Mouse (Mus musculus) erythroblast, embryonic 14.5 days (primary cell): ENCODE results near the gene Vezt. TPM values are rescaled to one million over a fixed set of nuclear protein-coding genes. Genes with fewer than 3 reads are reported as not detected.

Source experiments
- H3K27me3 ChIP-seq: 2 replicates; pipeline ENCODE4 v1.6.1; 2012; ENCODE audit warnings: inconsistent platforms; ENCODE audit not compliant: control insufficient read depth
- H3K36me3 ChIP-seq: 2 replicates; pipeline ENCODE4 v1.6.1; 2012; ENCODE audit warnings: mild to moderate bottlenecking, inconsistent platforms; ENCODE audit not compliant: control insufficient read depth
- H3K4me1 ChIP-seq: 2 replicates; pipeline ENCODE4 v1.6.1; 2012; ENCODE audit warnings: inconsistent platforms; ENCODE audit not compliant: control insufficient read depth
- H3K4me3 ChIP-seq: replicated peaks from 2 replicates; pipeline ENCODE3; 2012; ENCODE audit warnings: moderate library complexity, mild to moderate bottlenecking, inconsistent platforms
- H3K9me3 ChIP-seq: 2 replicates; pipeline ENCODE4 v1.6.1; 2012; ENCODE audit warnings: low read length, inconsistent platforms, mixed read lengths; ENCODE audit not compliant: control insufficient read depth
- GATA1 ChIP-seq: IDR thresholded peaks from 2 replicates; pipeline ENCODE4 v1.6.1; 2012; ENCODE audit warnings: low read length, inconsistent platforms, mixed read lengths
- TAL1 ChIP-seq: IDR thresholded peaks from 3 replicates; pipeline ENCODE4 v1.6.1; 2012; ENCODE audit warnings: low read length, inconsistent platforms, mixed read lengths
- polyA plus RNA-seq: library from polyadenylated mRNA; stranded (reverse); fragments of >175 nt; gene quantifications from 2 replicates; pipeline ENCODE4 v1.2.3, GENCODE M21; 2012

The Vezt gene
- polyA plus RNA-seq, 1 experiment = 0.83 TPM

- Histone ChIP-seq H3K4me1 (peaks cover 23% of the 10 kb centered on the region), H3K9me3 (no peaks in the 10 kb centered on the region), H3K4me3 (no peak overlapping the region), H3K27me3 (no peaks in the 10 kb centered on the region), H3K36me3 (peaks cover 10% of the 10 kb centered on the region)
- no peak for TF ChIP-seq GATA1
- no peak for TF ChIP-seq TAL1
These were observed 14.6 kb downstream of the Vezt start for GRCm38 (mm10) chr10:94021059-94021458.

GRCm38 (mm10) chr10:94020587-94020986 is 15.0 kb downstream of the Vezt start:
- Histone ChIP-seq H3K4me1 (peaks cover 23% of the 10 kb centered on the region), H3K27me3 (no peaks in the 10 kb centered on the region), H3K4me3 (peak overlapping the region; percentile 36), H3K36me3 (peaks cover 10% of the 10 kb centered on the region), H3K9me3 (no peaks in the 10 kb centered on the region)
- TF ChIP-seq TAL1 (no peak), GATA1 (no peak)

GRCm38 (mm10) chr10:94017455-94017854 is 18.2 kb downstream of the Vezt start:
- no peaks in the 10 kb centered on the region for H3K9me3 ChIP-seq
- H3K4me1 ChIP-seq = peaks cover 26% of the 10 kb centered on the region
- no peaks in the 10 kb centered on the region for H3K27me3 ChIP-seq
- TF ChIP-seq GATA1 = no peak
- TF ChIP-seq TAL1 = no peak
- H3K4me3 ChIP-seq = no peak overlapping the region
- H3K36me3 ChIP-seq = peaks cover 4% of the 10 kb centered on the region

- Histone ChIP-seq H3K36me3 (peaks cover 4% of the 10 kb centered on the region), H3K4me3 (no peak overlapping the region), H3K9me3 (no peaks in the 10 kb centered on the region), H3K27me3 (no peaks in the 10 kb centered on the region), H3K4me1 (peaks cover 3% of the 10 kb centered on the region)
- TF ChIP-seq GATA1 = no peak
- no peak for TF ChIP-seq TAL1
These were observed 21.4 kb downstream of the Vezt start for GRCm38 (mm10) chr10:94014200-94014599.

GRCm38 (mm10) chr10:94013196-94013595 is 22.4 kb downstream of the Vezt start:
- Histone ChIP-seq H3K36me3 (peaks cover 4% of the 10 kb centered on the region), H3K4me3 (no peak overlapping the region), H3K27me3 (no peaks in the 10 kb centered on the region), H3K4me1 (peaks cover 3% of the 10 kb centered on the region), H3K9me3 (no peaks in the 10 kb centered on the region)
- TF ChIP-seq TAL1 (no peak), GATA1 (no peak)

GRCm38 (mm10) chr10:94011024-94011423 is 24.6 kb downstream of the Vezt start:
- H3K36me3 ChIP-seq = peaks cover 5% of the 10 kb centered on the region
- no peaks in the 10 kb centered on the region for H3K9me3 ChIP-seq
- H3K27me3 ChIP-seq = no peaks in the 10 kb centered on the region
- TF ChIP-seq GATA1 (no peak), TAL1 (no peak)
- no peak overlapping the region for H3K4me3 ChIP-seq
- peaks cover 3% of the 10 kb centered on the region for H3K4me1 ChIP-seq

- no peaks in the 10 kb centered on the region for H3K27me3 ChIP-seq
These were observed 25.5 kb downstream of the Vezt start for GRCm38 (mm10) chr10:94009991-94010679.

GRCm38 (mm10) chr10:94008356-94008755 is 27.3 kb downstream of the Vezt start:
- no peak overlapping the region for H3K4me3 ChIP-seq
- peaks cover 10% of the 10 kb centered on the region for H3K36me3 ChIP-seq
- no peaks in the 10 kb centered on the region; the same call in 1 of the 2 replicates for H3K4me1 ChIP-seq
- no peaks in the 10 kb centered on the region for H3K9me3 ChIP-seq
- no peak for TF ChIP-seq GATA1
- no peak for TF ChIP-seq TAL1
- H3K27me3 ChIP-seq = no peaks in the 10 kb centered on the region

More at GRCm38 (mm10) chr10:94009991-94010679, 25.5 kb downstream of the Vezt start:
- Histone ChIP-seq H3K4me3 (no peak overlapping the region), H3K9me3 (no peaks in the 10 kb centered on the region), H3K36me3 (peaks cover 9% of the 10 kb centered on the region), H3K4me1 (peaks cover 3% of the 10 kb centered on the region)
- no peak for TF ChIP-seq GATA1
- no peak for TF ChIP-seq TAL1

GRCm38 (mm10) chr10:94000223-94000622 is 35.4 kb downstream of the Vezt start:
- no peak overlapping the region for H3K4me3 ChIP-seq
- peaks cover 61% of the 10 kb centered on the region for H3K36me3 ChIP-seq
- TF ChIP-seq TAL1 (no peak), GATA1 (no peak)
- peaks cover 2% of the 10 kb centered on the region; the same call in 1 of the 2 replicates for H3K9me3 ChIP-seq
- no peaks in the 10 kb centered on the region for H3K4me1 ChIP-seq
- H3K27me3 ChIP-seq = no peaks in the 10 kb centered on the region

- Histone ChIP-seq H3K27me3 (no peaks in the 10 kb centered on the region), H3K9me3 (peaks cover 2% of the 10 kb centered on the region; the same call in 1 of the 2 replicates), H3K4me3 (no peak overlapping the region), H3K36me3 (peaks cover 70% of the 10 kb centered on the region), H3K4me1 (no peaks in the 10 kb centered on the region)
- TF ChIP-seq TAL1 = no peak
- TF ChIP-seq GATA1 = no peak
These were observed 36.3 kb downstream of the Vezt start for GRCm38 (mm10) chr10:93999357-93999756.
